Mouse (Mus musculus): ENCODE measurements around the gene Igf1r. TPM values are rescaled to one million over a fixed set of nuclear protein-coding genes. Genes with fewer than 3 reads are reported as not detected.

The Igf1r gene
- polyA plus RNA-seq, 1 experiment from 2014 or later: 15.2 TPM

DNA sequence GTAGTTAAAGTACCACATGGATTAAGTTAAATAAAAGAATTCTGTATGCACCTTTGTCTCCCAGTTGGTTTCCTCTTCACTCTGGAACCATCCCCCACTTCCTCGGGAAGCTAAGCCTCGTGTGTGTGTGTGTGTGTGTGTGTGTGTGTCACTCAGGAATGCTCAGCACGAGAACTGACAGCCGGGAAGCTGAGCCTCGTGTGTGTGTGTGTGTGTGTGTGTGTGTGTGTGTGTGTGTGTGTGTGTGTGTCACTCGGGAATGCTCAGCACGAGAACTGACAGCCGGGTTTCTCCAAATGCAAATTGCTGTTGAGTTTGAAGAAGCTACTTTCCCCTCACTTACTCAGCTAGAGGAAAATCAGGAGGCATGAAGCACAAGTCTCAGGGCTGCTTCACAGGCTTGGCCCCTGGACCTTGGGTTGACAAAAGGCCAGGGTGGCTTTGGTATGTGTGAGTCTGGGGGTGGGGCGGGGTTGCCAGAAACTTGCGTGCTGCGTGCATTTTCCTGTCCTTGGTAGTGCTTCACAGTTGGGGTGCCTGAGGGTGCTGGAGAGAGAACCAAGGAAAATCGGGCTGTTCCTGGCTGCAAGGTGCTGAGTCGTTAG, 281.1 kb downstream of the Igf1r start:
- Histone ChIP-seq H3K9me3 (no peaks in the 10 kb centered on the region), H3K27me3 (replicated peaks) (no peaks in the 10 kb centered on the region), H3K27ac (0 out of 2 replicates have a peak overlapping the region, but pooled peaks have one; percentile 41), H3K4me2 (replicated peaks) (no peak overlapping the region), H3K9ac (no peak overlapping the region), H3K4me3 (replicated peaks) (no peak overlapping the region), H3K4me1 (replicated peaks) (peaks cover 4% of the 10 kb centered on the region), H3K36me3 (no peaks in the 10 kb centered on the region)
- WGBS: 25% methylated on average over 13 of the region's 13 CpGs
- peak; percentile 63; the same call in 1 of the 2 replicates for ATAC-seq

DNA sequence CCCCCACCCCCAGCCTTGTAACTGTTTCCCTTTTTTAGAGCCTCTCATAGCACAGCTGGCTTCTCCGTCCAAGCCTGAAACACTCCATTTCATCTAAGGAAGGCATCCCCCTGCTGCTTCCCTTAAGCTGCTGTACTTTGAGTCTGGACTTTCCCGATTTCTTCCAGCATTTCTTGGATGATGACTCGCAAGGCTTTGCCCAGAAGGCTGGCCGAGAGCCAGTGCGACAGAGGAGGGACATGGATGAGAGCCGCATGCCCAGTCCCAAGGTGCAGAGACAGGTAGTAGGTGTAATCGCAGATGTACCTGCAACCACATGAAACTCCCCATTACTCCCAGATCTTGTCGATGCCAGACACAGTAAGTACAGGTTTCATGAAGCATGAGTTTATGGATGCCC, 284.2 kb downstream of the Igf1r start:
- Histone ChIP-seq H3K9ac (no peak overlapping the region), H3K27ac (no peak overlapping the region), H3K4me3 (replicated peaks) (no peak overlapping the region), H3K27me3 (replicated peaks) (no peaks in the 10 kb centered on the region), H3K4me2 (replicated peaks) (no peak overlapping the region), H3K4me1 (replicated peaks) (peaks cover 4% of the 10 kb centered on the region), H3K36me3 (no peaks in the 10 kb centered on the region), H3K9me3 (no peaks in the 10 kb centered on the region)
- WGBS: 79% methylated on average over 8 of the region's 8 CpGs
- no peak for ATAC-seq

GRCm38 (mm10) chr7:68239220-68239827, 286.7 kb downstream of the Igf1r start:
- Histone ChIP-seq H3K9ac (no peak overlapping the region), H3K27ac (no peak overlapping the region), H3K36me3 (no peaks in the 10 kb centered on the region), H3K4me2 (replicated peaks) (no peak overlapping the region), H3K4me1 (replicated peaks) (no peaks in the 10 kb centered on the region), H3K4me3 (replicated peaks) (no peak overlapping the region), H3K9me3 (no peaks in the 10 kb centered on the region), H3K27me3 (replicated peaks) (no peaks in the 10 kb centered on the region)
- ATAC-seq: no peak
- WGBS: 63% methylated on average over 11 of the region's 11 CpGs

GRCm38 (mm10) chr7:68241205-68241604, 288.6 kb downstream of the Igf1r start:
- Histone ChIP-seq H3K27ac (no peak overlapping the region), H3K9ac (no peak overlapping the region), H3K9me3 (no peaks in the 10 kb centered on the region), H3K4me3 (replicated peaks) (no peak overlapping the region), H3K4me2 (replicated peaks) (no peak overlapping the region), H3K36me3 (no peaks in the 10 kb centered on the region), H3K27me3 (replicated peaks) (no peaks in the 10 kb centered on the region), H3K4me1 (replicated peaks) (no peaks in the 10 kb centered on the region)
- 78% methylated on average over 9 of the region's 9 CpGs for WGBS
- ATAC-seq: no peak

DNA sequence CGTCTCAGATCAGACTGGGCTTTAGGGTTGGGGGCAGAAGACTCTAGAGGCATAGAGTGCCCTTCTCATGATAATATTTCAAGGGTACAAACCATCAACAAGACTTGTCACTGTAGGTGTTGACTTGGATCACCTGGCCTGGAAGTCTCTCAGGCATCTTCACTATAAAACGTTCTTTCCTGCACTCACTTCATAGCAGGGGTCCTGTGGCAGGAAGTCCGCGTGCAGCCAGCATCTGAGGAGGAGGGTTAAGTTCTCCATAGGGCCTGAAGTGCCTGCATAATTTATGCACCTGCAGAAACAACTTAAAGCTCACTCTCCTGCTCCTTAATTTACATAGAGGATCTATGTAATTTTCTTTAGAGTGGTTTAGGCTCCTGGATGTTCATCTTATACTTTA, 293.1 kb downstream of the Igf1r start:
- Histone ChIP-seq H3K9me3 (no peaks in the 10 kb centered on the region), H3K36me3 (no peaks in the 10 kb centered on the region), H3K27ac (no peak overlapping the region), H3K4me1 (replicated peaks) (no peaks in the 10 kb centered on the region), H3K27me3 (replicated peaks) (no peaks in the 10 kb centered on the region), H3K9ac (no peak overlapping the region), H3K4me2 (replicated peaks) (no peak overlapping the region), H3K4me3 (replicated peaks) (no peak overlapping the region)
- ATAC-seq: no peak
- WGBS: 50% methylated on average over 4 of the region's 4 CpGs

GRCm38 (mm10) chr7:68246249-68246648, 293.6 kb downstream of the Igf1r start:
- H3K27ac ChIP-seq: no peak overlapping the region
- H3K27me3 ChIP-seq (replicated peaks): no peaks in the 10 kb centered on the region
- ATAC-seq: no peak
- no peaks in the 10 kb centered on the region for H3K9me3 ChIP-seq
- H3K4me3 ChIP-seq (replicated peaks): no peak overlapping the region
- no peak overlapping the region for H3K4me2 ChIP-seq (replicated peaks)
- WGBS: 78% methylated on average over 8 of the region's 8 CpGs
- no peaks in the 10 kb centered on the region for H3K4me1 ChIP-seq (replicated peaks)
- H3K36me3 ChIP-seq: no peaks in the 10 kb centered on the region
- no peak overlapping the region for H3K9ac ChIP-seq

GRCm38 (mm10) chr7:68250411-68250810, 297.8 kb downstream of the Igf1r start:
- H3K27ac ChIP-seq: no peak overlapping the region
- no peak overlapping the region for H3K4me2 ChIP-seq (replicated peaks)
- H3K27me3 ChIP-seq (replicated peaks): no peaks in the 10 kb centered on the region
- ATAC-seq: no peak
- no peak overlapping the region for H3K4me3 ChIP-seq (replicated peaks)
- no peaks in the 10 kb centered on the region for H3K4me1 ChIP-seq (replicated peaks)
- 56% methylated on average over 1 of the region's 1 CpGs for WGBS
- H3K36me3 ChIP-seq: no peaks in the 10 kb centered on the region
- H3K9me3 ChIP-seq: no peaks in the 10 kb centered on the region
- no peak overlapping the region for H3K9ac ChIP-seq

GRCm38 (mm10) chr7:68250902-68251301, 298.3 kb downstream of the Igf1r start:
- no peaks in the 10 kb centered on the region for H3K9me3 ChIP-seq
- no peaks in the 10 kb centered on the region for H3K4me1 ChIP-seq (replicated peaks)
- no peaks in the 10 kb centered on the region for H3K36me3 ChIP-seq
- H3K4me3 ChIP-seq (replicated peaks): no peak overlapping the region
- H3K9ac ChIP-seq: no peak overlapping the region
- no peak overlapping the region for H3K4me2 ChIP-seq (replicated peaks)
- ATAC-seq: no peak
- WGBS: 85% methylated on average over 3 of the region's 3 CpGs
- no peak overlapping the region for H3K27ac ChIP-seq
- H3K27me3 ChIP-seq (replicated peaks): no peaks in the 10 kb centered on the region

GRCm38 (mm10) chr7:68257767-68258166, 305.1 kb downstream of the Igf1r start:
- Histone ChIP-seq H3K4me3 (replicated peaks) (no peak overlapping the region), H3K9ac (no peak overlapping the region), H3K36me3 (no peaks in the 10 kb centered on the region), H3K27me3 (replicated peaks) (no peaks in the 10 kb centered on the region), H3K27ac (no peak overlapping the region), H3K9me3 (no peaks in the 10 kb centered on the region), H3K4me2 (replicated peaks) (no peak overlapping the region), H3K4me1 (replicated peaks) (peaks cover 4% of the 10 kb centered on the region; the same call in 1 of the 2 replicates)
- no peak for ATAC-seq
- WGBS: 40% methylated on average over 2 of the region's 2 CpGs

GRCm38 (mm10) chr7:68258326-68259150, 305.9 kb downstream of the Igf1r start:
- H3K36me3 ChIP-seq: no peaks in the 10 kb centered on the region
- no peak overlapping the region for H3K4me2 ChIP-seq (replicated peaks)
- H3K4me1 ChIP-seq (replicated peaks): peaks cover 5% of the 10 kb centered on the region; the same call in 1 of the 2 replicates
- no peak overlapping the region for H3K4me3 ChIP-seq (replicated peaks)
- 74% methylated on average over 17 of the region's 17 CpGs for WGBS
- H3K27ac ChIP-seq: no peak overlapping the region
- no peak for ATAC-seq
- H3K9me3 ChIP-seq: no peaks in the 10 kb centered on the region
- no peaks in the 10 kb centered on the region for H3K27me3 ChIP-seq (replicated peaks)
- H3K9ac ChIP-seq: no peak overlapping the region

DNA sequence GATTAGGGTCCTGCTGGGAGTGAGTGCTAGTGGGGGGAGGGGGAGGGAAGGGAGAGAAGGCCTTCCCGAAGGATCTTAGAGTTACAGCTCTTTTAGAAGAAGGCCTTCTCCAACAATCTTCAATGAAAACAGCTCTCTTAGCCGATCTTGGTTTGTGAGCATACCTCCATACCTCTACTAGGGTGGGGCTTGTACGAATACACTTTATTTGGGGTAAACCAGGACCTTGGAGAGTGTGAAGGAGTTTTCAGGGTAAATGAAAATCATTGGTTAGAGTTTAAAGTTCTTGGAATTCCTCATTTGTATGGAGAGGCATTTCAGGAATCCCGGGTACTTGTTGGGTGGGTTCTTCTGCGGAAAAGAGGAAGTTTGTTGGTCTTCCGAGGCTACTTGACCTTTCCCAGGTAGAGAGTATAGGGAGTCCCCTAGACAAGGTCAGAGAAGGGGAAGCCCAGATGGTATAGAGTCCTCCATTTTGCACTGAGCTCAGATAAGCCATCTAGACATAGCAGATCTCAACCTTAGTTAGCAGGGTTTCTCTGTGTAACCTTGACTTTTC, 307.0 kb downstream of the Igf1r start:
- Histone ChIP-seq H3K36me3 (no peaks in the 10 kb centered on the region), H3K4me2 (replicated peaks) (no peak overlapping the region), H3K4me1 (replicated peaks) (peaks cover 15% of the 10 kb centered on the region), H3K27me3 (replicated peaks) (0 out of 2 replicates have a peak, but pooled peaks cover 1% of the 10 kb centered on the region), H3K4me3 (replicated peaks) (no peak overlapping the region), H3K9me3 (no peaks in the 10 kb centered on the region), H3K9ac (no peak overlapping the region), H3K27ac (no peak overlapping the region)
- 56% methylated on average over 6 of the region's 6 CpGs for WGBS
- no peak for ATAC-seq

DNA sequence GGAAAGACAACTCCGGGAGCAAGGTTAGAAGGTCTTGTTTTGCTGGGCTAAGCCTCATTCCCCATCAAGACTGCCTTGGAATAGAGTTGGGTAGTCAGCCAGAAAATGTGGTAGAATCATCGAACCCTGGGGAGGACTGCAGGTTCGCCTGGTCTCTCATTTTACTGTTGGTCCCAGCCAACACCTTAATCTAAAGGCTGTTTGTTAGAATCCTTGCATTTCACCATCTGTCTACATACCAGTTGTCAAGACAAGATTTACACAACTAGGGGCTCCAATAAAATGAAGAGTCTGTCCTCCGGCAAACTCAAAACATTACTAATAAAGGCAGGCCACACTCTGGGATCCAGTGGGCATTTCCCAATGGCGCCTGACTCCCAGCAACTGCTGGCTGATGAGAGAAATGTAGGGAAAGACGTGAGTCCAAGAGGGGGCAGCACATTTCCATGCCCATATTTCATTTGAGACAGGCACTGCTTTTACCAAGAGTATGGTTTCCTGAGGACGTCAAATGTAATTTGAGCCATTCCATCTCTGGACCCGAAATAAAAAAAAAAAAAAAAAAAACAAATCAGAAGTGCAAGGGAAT, 310.1 kb downstream of the Igf1r start:
- Histone ChIP-seq H3K36me3 (no peaks in the 10 kb centered on the region), H3K9me3 (no peaks in the 10 kb centered on the region), H3K4me1 (replicated peaks) (peaks cover 16% of the 10 kb centered on the region), H3K4me2 (replicated peaks) (no peak overlapping the region), H3K27me3 (replicated peaks) (peaks cover 3% of the 10 kb centered on the region; the same call in 1 of the 2 replicates), H3K9ac (no peak overlapping the region), H3K4me3 (replicated peaks) (no peak overlapping the region), H3K27ac (no peak overlapping the region)
- WGBS: 38% methylated on average over 8 of the region's 8 CpGs
- no peak for ATAC-seq

Measured in intestine, embryonic 15.5 days (tissue).